In genomic region chr4:43587681-43588080, GRCm38 (mm10) we compare ENCODE assay signal across 1 mouse cellular context.
TF ChIP-seq lines count a peak whose summit lies in the region.

No protein-coding gene starts in this region.

TF ChIP-seq in MEL, 35 proteins besides CTCF, POLR2A, EP300 and RAD21:
- no peak for TF ChIP-seq MAZ (IDR thresholded peaks at IDR 0.05; ENCODE audit: low read depth, low read length)
- TF ChIP-seq GATA1 (IDR thresholded peaks at IDR 0.05; ENCODE audit: low read depth, low read length): peak; percentile 67
- TF ChIP-seq MAFK (IDR thresholded peaks at IDR 0.05; ENCODE audit: borderline replicate concordance, low read depth, low read length): no peak
- TF ChIP-seq HCFC1 (IDR thresholded peaks at IDR 0.05; ENCODE audit: low read depth, low read length): no peak
- TF ChIP-seq USF1 (IDR thresholded peaks at IDR 0.05; ENCODE audit: low read depth, low read length): peak; percentile 82
- TF ChIP-seq SMC3 (IDR thresholded peaks at IDR 0.05; ENCODE audit: low read depth, low read length): no peak
- TF ChIP-seq MEF2A (IDR thresholded peaks at IDR 0.05; ENCODE audit: extremely low read depth, insufficient replicate concordance, low read depth, low read length, poor library complexity, severe bottlenecking): no peak
- no peak for TF ChIP-seq UBTF (IDR thresholded peaks at IDR 0.05; ENCODE audit: borderline replicate concordance, insufficient read depth, low read depth, low read length)
- TF ChIP-seq MYB (IDR thresholded peaks at IDR 0.05; ENCODE audit: low read depth, low read length): no peak
- no peak for TF ChIP-seq JUND (IDR thresholded peaks at IDR 0.05; ENCODE audit: low read depth, low read length)
- TF ChIP-seq TAL1 (IDR thresholded peaks at IDR 0.05; ENCODE audit: low read length): peak; percentile 34; the same call in 1 of the 2 replicates
- TF ChIP-seq ETS1 (IDR thresholded peaks at IDR 0.05; ENCODE audit: low read depth, low read length): no peak
- TF ChIP-seq E2F4 (IDR thresholded peaks at IDR 0.05; ENCODE audit: borderline replicate concordance, low read depth, low read length): no peak
- TF ChIP-seq NRF1 (IDR thresholded peaks at IDR 0.05; ENCODE audit: insufficient read depth, low read depth, low read length, poor library complexity, severe bottlenecking): no peak
- no peak for TF ChIP-seq ZKSCAN1 (IDR thresholded peaks at IDR 0.05; ENCODE audit: low read depth, low read length)
- TF ChIP-seq RCOR1 (IDR thresholded peaks at IDR 0.05; ENCODE audit: low read depth, low read length): no peak; the same call in 1 of the 2 replicates
- no peak for TF ChIP-seq KAT2A (conservative IDR thresholded peaks at IDR 0.05; ENCODE audit: low read depth, low read length)
- peak in 1 of 2 experiments; percentile 35; a peak in 1 of 4 replicates for TF ChIP-seq USF2 (IDR thresholded peaks at IDR 0.05; ENCODE audit: borderline replicate concordance in 1 of 2, insufficient read depth in 1 of 2, low read depth in 1 of 2, low read length in 2 of 2)
- TF ChIP-seq GABPA (IDR thresholded peaks at IDR 0.05; ENCODE audit: low read depth, low read length): no peak
- TF ChIP-seq ZNF384 (IDR thresholded peaks at IDR 0.05; ENCODE audit: low read depth, low read length): no peak
- TF ChIP-seq MYC (IDR thresholded peaks at IDR 0.05; ENCODE audit: low read depth, low read length): peak; percentile 49; the same call in 1 of the 2 replicates
- TF ChIP-seq NELFE (IDR thresholded peaks at IDR 0.05; ENCODE audit: low read depth, low read length): no peak
- TF ChIP-seq TCF12 (IDR thresholded peaks at IDR 0.05; ENCODE audit: low read depth, low read length): no peak
- no peak for TF ChIP-seq TBP (IDR thresholded peaks at IDR 0.05; ENCODE audit: low read depth, low read length)
- TF ChIP-seq POLR2AphosphoS2 (IDR thresholded peaks at IDR 0.05; ENCODE audit: low read length): no peak; the same call in 1 of the 2 replicates
- no peak for TF ChIP-seq CHD1 (IDR thresholded peaks at IDR 0.05; ENCODE audit: low read depth, low read length)
- TF ChIP-seq MXI1 (IDR thresholded peaks at IDR 0.05; ENCODE audit: low read depth, low read length): no peak
- TF ChIP-seq BHLHE40 (IDR thresholded peaks at IDR 0.05; ENCODE audit: borderline replicate concordance, low read depth, low read length): peak; percentile 59; the same call in 1 of the 2 replicates
- TF ChIP-seq ELF1 (IDR thresholded peaks at IDR 0.05; ENCODE audit: low read depth, low read length): no peak
- TF ChIP-seq CHD2 (IDR thresholded peaks at IDR 0.05; ENCODE audit: low read length): no peak
- peak; percentile 85 for TF ChIP-seq MAX (IDR thresholded peaks at IDR 0.05; ENCODE audit: low read length)
- TF ChIP-seq SIN3A (IDR thresholded peaks at IDR 0.05; ENCODE audit: low read length): no peak
TF ChIP-seq in MEL: peak in this region for 7.
